Mouse (Mus musculus) B cell, adult 2 months (primary cell): ENCODE measurements around the gene Slco3a1.

Source experiments
- DNase-seq, 2 experiments: peaks; one replicate each; pipeline ENCODE4 v3.0.0; 2022

The Slco3a1 gene

GRCm38 (mm10) chr7:74340419-74340954 lies 214.1 kb downstream of the Slco3a1 start:
- no peak for DNase-seq

DNA sequence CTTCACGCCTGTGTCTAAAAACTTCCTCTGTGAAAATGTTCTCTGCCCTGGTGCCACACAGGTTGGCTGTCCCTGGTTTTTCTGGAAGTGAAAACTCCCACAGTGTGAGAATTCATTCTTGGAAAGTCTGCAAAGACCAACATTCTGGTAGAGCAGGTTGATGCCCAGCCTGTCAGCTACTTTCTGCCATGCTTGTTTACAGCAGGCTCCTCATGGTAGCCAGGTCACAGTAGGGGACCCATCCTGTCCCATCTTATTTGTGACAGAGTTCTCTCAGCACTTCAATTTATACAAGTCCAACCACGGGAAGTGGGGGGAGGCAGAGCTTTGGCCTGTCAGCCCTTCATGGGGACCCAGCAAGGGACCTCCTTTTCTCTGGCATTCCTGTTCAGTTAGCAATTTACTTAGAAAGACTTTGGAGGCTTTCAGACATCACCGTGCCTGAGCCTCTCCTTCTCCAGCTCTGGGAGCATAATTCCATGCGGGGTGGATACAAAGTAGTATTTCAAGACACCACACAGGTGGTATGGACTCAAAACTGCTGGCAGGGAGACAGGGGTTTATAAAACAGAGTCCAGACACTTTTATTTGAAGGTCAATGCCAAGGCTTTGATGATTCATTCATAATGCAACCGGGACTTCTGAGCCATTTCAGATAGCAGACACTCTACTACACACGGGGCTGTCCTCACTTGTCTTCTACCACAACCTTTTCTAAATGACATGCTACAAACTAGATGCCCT lies 216.7 kb downstream of the Slco3a1 start:
- DNase-seq, result no peak

DNA sequence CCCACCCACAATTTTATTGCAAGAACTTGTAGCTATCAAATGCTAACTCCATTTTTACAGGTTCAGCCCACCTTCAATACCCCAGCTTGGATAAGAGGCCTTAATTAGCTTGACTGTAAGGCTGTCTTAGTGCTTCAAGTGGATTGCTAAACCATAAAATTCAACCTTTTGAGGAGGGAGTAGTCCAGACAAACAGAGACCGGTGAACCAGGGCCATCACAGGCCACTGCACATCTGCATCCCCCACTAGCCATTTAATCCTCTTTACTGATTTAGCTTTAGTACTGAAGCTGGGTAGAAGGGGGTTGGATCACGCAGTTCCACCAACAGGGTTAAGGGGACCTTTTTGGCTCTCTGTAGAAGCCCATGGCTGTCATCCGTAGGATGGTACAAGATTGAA lies 222.3 kb downstream of the Slco3a1 start:
- DNase-seq, result no peak

GRCm38 (mm10) chr7:74330858-74331726 lies 223.5 kb downstream of the Slco3a1 start:
- no peak for DNase-seq

GRCm38 (mm10) chr7:74330117-74330857 lies 224.3 kb downstream of the Slco3a1 start:
- no peak for DNase-seq

GRCm38 (mm10) chr7:74329004-74329403 lies 225.6 kb downstream of the Slco3a1 start:
- no peak for DNase-seq

- no peak for DNase-seq
Measured at GRCm38 (mm10) chr7:74327716-74328115, 226.9 kb downstream of the Slco3a1 start.

DNA sequence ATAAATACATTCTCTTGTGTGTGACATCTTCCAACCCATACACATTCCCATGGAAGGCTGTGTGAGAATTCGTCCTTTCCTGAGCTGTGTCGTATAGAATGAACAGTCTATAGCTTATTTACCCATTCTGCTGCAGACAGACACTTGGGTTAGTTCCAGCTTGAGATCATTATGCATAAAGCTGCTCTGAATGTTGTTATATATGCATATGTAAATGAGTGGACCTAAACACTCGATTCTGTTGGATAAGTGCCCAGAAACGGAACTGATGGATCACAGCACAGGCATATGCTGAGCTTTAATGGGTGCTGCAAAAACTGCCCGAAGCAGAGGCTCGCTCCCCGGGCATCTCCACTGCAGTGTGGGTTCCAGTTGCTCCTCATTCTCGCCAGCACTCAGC lies 229.5 kb downstream of the Slco3a1 start:
- no peak for DNase-seq

- DNase-seq, result no peak
Measured at GRCm38 (mm10) chr7:74323683-74324082, 230.9 kb downstream of the Slco3a1 start.

- DNase-seq, result no peak
Measured at GRCm38 (mm10) chr7:74323194-74323593, 231.4 kb downstream of the Slco3a1 start.

GRCm38 (mm10) chr7:74320635-74321034 lies 233.9 kb downstream of the Slco3a1 start:
- DNase-seq, result no peak

DNA sequence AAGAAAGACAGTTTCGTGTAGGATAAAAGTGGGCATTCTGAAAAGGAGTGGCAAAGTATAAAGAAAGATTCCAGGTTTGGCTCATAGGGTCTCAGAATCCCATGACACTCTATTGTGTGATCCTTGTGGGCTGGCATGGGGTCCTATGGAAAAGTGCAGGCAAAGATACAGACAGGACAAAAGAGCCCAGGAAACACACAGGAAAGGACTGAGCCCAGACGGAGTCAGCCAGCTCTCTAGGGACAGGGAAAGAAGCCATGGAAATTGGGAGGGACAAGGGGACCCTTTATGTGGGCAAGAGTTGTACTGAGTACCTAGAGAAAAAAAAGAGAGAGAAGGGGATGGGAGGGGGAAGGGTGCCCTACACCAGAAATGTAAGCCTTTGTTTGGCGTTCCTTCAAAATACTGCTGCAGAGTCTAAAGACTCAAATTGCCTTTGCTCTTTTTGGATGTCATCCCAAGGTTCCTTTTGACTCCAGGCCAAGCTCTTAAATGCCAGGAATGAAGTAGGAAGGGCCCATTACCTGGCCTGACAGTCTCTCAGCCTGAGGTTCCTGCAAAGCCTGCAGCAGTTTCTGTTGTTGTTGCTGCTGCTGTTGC lies 238.6 kb downstream of the Slco3a1 start:
- no peak for DNase-seq

GRCm38 (mm10) chr7:74314276-74314675 lies 240.3 kb downstream of the Slco3a1 start:
- no peak for DNase-seq

- no peak for DNase-seq
Measured at GRCm38 (mm10) chr7:74313279-74314105, 241.1 kb downstream of the Slco3a1 start.

- no peak for DNase-seq
Measured at GRCm38 (mm10) chr7:74311536-74311935, 243.0 kb downstream of the Slco3a1 start.

DNA sequence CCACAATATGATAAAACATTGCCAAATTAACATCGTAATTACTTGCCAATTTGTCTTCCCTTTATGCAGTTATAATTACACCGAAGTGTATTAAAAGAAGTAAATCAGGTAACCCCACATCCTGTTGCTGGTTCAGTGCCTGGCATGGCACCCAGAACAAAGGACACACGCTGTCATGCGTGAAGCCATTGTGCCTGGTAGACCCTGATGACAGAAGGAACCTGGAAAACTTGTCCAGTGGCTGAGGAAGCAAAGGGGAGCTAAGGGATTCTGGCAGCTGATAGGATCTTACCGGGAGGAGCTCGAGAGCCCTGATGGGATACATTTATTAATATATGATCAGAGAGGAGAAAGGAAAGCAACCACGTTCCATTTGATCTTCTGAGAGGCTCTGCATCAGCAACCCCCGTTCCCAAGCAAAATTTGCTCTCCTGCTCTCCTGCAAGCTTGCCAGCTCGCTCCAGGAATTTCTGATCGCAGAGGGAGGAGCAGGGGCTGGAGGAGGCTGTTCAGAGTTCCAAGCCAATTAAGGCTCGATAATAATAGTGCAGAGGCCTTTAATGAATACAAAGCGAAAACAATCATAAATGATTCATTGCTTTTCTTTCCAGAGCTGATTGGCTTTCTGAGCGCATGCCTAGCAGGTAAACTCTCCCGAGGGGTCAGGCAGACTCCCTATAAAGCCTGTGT lies 250.8 kb downstream of the Slco3a1 start:
- DNase-seq, result no peak

GRCm38 (mm10) chr7:74303081-74303480 lies 251.5 kb downstream of the Slco3a1 start:
- no peak for DNase-seq

GRCm38 (mm10) chr7:74286531-74286930 lies 268.0 kb downstream of the Slco3a1 start:
- no peak for DNase-seq

GRCm38 (mm10) chr7:74280371-74280770 lies 274.2 kb downstream of the Slco3a1 start:
- no peak for DNase-seq

GRCm38 (mm10) chr7:74279356-74279755 lies 275.2 kb downstream of the Slco3a1 start:
- no peak for DNase-seq

DNA sequence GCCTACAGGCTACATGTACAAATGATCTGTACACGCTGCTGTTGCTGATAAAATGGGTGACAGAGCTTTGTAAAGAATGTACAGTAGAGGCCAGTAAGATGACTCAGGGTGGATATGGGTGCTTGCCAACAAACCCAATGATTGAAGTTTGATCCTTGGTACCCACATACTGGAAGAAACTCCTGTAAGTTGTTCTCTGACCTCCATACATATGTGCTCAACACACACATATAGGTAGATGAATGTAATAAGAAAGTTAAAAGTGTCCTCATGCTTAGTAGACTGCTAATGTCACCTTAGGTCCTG lies 284.5 kb downstream of the Slco3a1 start:
- DNase-seq, result no peak
